Mouse (Mus musculus) olfactory bulb, adult 2 months (tissue): ENCODE results near the gene Bcas2.

Source experiments
- CTCF ChIP-seq: fragments of 200-500 bp; IDR thresholded peaks from 2 replicates; pipeline ENCODE4 v1.5.1; 2012; ENCODE audit warnings: low read depth, mild to moderate bottlenecking, low read length, moderate library complexity; ENCODE audit not compliant: insufficient read depth
- POLR2A ChIP-seq: fragments of 200-500 bp; IDR thresholded peaks from 2 replicates; pipeline ENCODE4 v1.6.1; 2012; ENCODE audit warnings: mild to moderate bottlenecking, low read depth, low read length, moderate library complexity; ENCODE audit not compliant: insufficient read depth

GRCm38 (mm10) chr3:103204445-103204844, 33.0 kb downstream of the Bcas2 start:
- no peak for TF ChIP-seq POLR2A
- no peak for TF ChIP-seq CTCF
